Mouse (Mus musculus): Measurements from ENCODE around the gene Apoa5.
A peak's percentile ranks its signal among the peaks of the same experiment; 100 is the strongest.
"Not testable (repeated sequence)": the region's sequence is repeated elsewhere in the genome, so short reads cannot be mapped to it uniquely, and the experiment has no call there.

Gene Apoa5

GRCm38 (mm10) chr9:46269125-46269524 lies 692 bp downstream of the Apoa5 start:
- DNase-seq: no peak

- DNase-seq: no peak
Measured at GRCm38 (mm10) chr9:46270782-46271181, 2.3 kb downstream of the Apoa5 start.

GRCm38 (mm10) chr9:46272070-46272469 lies 3.6 kb downstream of the Apoa5 start:
- DNase-seq: no peak

GRCm38 (mm10) chr9:46272677-46273454 lies 4.4 kb downstream of the Apoa5 start, which contains the start of gene Zpr1:
Gene Zpr1, plus strand, starts transcription at chr9:46273064.
- peak; percentile 90 to 93 for DNase-seq

- DNase-seq: no peak
Measured at GRCm38 (mm10) chr9:46274494-46274893, 6.1 kb downstream of the Apoa5 start.

- DNase-seq: peak; percentile 97 to 98
Measured at GRCm38 (mm10) chr9:46282631-46283436, 14.4 kb downstream of the Apoa5 start, which contains the start of gene Bud13. Gene Bud13, plus strand, starts transcription at chr9:46283008.

- DNase-seq: no peak
Measured at GRCm38 (mm10) chr9:46298381-46298780, 29.9 kb downstream of the Apoa5 start.

GRCm38 (mm10) chr9:46302142-46302541 lies 33.7 kb downstream of the Apoa5 start:
- DNase-seq: peak; percentile 69 to 75

GRCm38 (mm10) chr9:46309121-46309520 lies 40.7 kb downstream of the Apoa5 start:
- peak; percentile 51 to 64 for DNase-seq

GRCm38 (mm10) chr9:46314507-46314906 lies 46.1 kb downstream of the Apoa5 start:
- DNase-seq: peak; percentile 75 to 81

- DNase-seq: no peak
Measured at GRCm38 (mm10) chr9:46314921-46315320, 46.5 kb downstream of the Apoa5 start.

GRCm38 (mm10) chr9:46315807-46316365 lies 47.5 kb downstream of the Apoa5 start:
- no peak for DNase-seq

- no peak for DNase-seq
Measured at GRCm38 (mm10) chr9:46316388-46316787, 48.0 kb downstream of the Apoa5 start.

GRCm38 (mm10) chr9:46316909-46317308 lies 48.5 kb downstream of the Apoa5 start:
- no peak for DNase-seq

- DNase-seq: no peak
Measured at GRCm38 (mm10) chr9:46317957-46318356, 49.5 kb downstream of the Apoa5 start.

GRCm38 (mm10) chr9:46319886-46320285 lies 51.5 kb downstream of the Apoa5 start, which contains the start of gene 4931429L15Rik:
Gene 4931429L15Rik, minus strand, starts transcription at chr9:46319986.
- not testable (repeated sequence) for DNase-seq

GRCm38 (mm10) chr9:46320461-46320860 lies 52.0 kb downstream of the Apoa5 start:
- no peak for DNase-seq

Measured in kidney, postnatal 4 days (tissue).